Mouse (Mus musculus) kidney, postnatal 0 days (tissue): ENCODE measurements at regions not wholly inside any gene's neighbourhood (a gene's known extent, or its start where the extent isn't known, plus 50 kb on each side); places are given as distances from the start of the nearest gene placed in this dataset.

Source experiments
- ATAC-seq: fragments of 200-750 bp; cut with Nextera tagmentation; replicated peaks from 2 replicates; pipeline ENCODE4 v1.8.0; 2017; ENCODE audit warnings: low read depth, moderate number of reproducible peaks, moderate TSS enrichment, moderate library complexity; ENCODE audit not compliant: low FRiP score
- DNase-seq: peaks from one replicate; pipeline ENCODE4 v3.0.0-alpha.2; 2016; ENCODE audit warnings: low spot score
- H3K27ac ChIP-seq: fragments of 300-500 bp; sonication (generic); 2 replicates; pipeline ENCODE4 v1.5.1; 2014; ENCODE audit warnings: mild to moderate bottlenecking
- H3K27me3 ChIP-seq: fragments of 300-500 bp; sonication (generic); 2 replicates; pipeline ENCODE4 v1.6.1; 2014; ENCODE audit warnings: low read length, mixed read lengths; ENCODE audit not compliant: insufficient read depth
- H3K36me3 ChIP-seq: fragments of 300-500 bp; sonication (generic); 2 replicates; pipeline ENCODE4 v1.6.1; 2014; ENCODE audit warnings: low read length, mixed read lengths; ENCODE audit not compliant: insufficient read depth
- H3K4me1 ChIP-seq: fragments of 300-500 bp; sonication (generic); replicated peaks from 2 replicates; pipeline ENCODE4 v1.6.1; 2014; ENCODE audit warnings: antibody characterized with exemption, low read length, mixed read lengths; ENCODE audit not compliant: insufficient read depth
- H3K4me2 ChIP-seq: fragments of 300-500 bp; sonication (generic); 2 replicates; pipeline ENCODE4 v1.6.1; 2014; ENCODE audit warnings: mild to moderate bottlenecking, low read length, moderate library complexity, mixed read lengths
- H3K4me3 ChIP-seq: fragments of 300-500 bp; sonication (generic); replicated peaks from 2 replicates; pipeline ENCODE4 v1.5.1; 2014; ENCODE audit warnings: low read depth, low read length
- H3K9ac ChIP-seq: fragments of 300-500 bp; sonication (generic); 2 replicates; pipeline ENCODE4 v1.6.1; 2014; ENCODE audit warnings: low read depth, low read length
- H3K9me3 ChIP-seq: fragments of 300-500 bp; sonication (generic); replicated peaks from 2 replicates; pipeline ENCODE4 v1.6.1; 2016; ENCODE audit warnings: low read length, inconsistent platforms, mixed read lengths
- CTCF ChIP-seq: IDR thresholded peaks from 2 replicates; pipeline ENCODE4 v1.5.1; 2016; ENCODE audit warnings: antibody characterized with exemption, low read depth, mild to moderate bottlenecking, moderate library complexity
- WGBS: fragments of 180-500 bp; shearing (Covaris S2); extraction: QIAGEN DNeasy Blood & Tissue Kit; methylation state at CpG from one replicate; pipeline ENCODE4 v1.1.7; 2014; 5-methylcytosine and 5-hydroxymethylcytosine counted together

GRCm38 (mm10) chr16:64166676-64167407 is 302.9 kb upstream of the Epha3 start:
- Histone ChIP-seq H3K36me3 (no peaks in the 10 kb centered on the region), H3K9me3 (no peaks in the 10 kb centered on the region), H3K9ac (no peak overlapping the region), H3K4me1 (no peaks in the 10 kb centered on the region), H3K27ac (no peak overlapping the region), H3K4me3 (no peak overlapping the region), H3K4me2 (no peak overlapping the region), H3K27me3 (no peaks in the 10 kb centered on the region)
- 55% methylated on average over 8 of the region's 8 CpGs for WGBS
- ATAC-seq (no peak), DNase-seq (peak; percentile 58)
- TF ChIP-seq CTCF: no peak

- no peak for DNase-seq
- Histone ChIP-seq H3K4me3 (no peak overlapping the region), H3K36me3 (no peaks in the 10 kb centered on the region), H3K9me3 (no peaks in the 10 kb centered on the region), H3K27me3 (no peaks in the 10 kb centered on the region), H3K4me1 (no peaks in the 10 kb centered on the region), H3K9ac (no peak overlapping the region), H3K4me2 (no peak overlapping the region), H3K27ac (no peak overlapping the region)
- ATAC-seq: no peak
- WGBS: 65% methylated on average over 2 of the region's 2 CpGs
- no peak for TF ChIP-seq CTCF
These were observed 302.1 kb upstream of the Epha3 start for GRCm38 (mm10) chr16:64166036-64166435.

- H3K9me3 ChIP-seq: no peaks in the 10 kb centered on the region
- H3K4me3 ChIP-seq: no peak overlapping the region
- H3K9ac ChIP-seq: no peak overlapping the region
- H3K36me3 ChIP-seq: no peaks in the 10 kb centered on the region
- H3K4me2 ChIP-seq: no peak overlapping the region
- H3K27ac ChIP-seq: no peak overlapping the region
- DNase-seq (peak; percentile 14), ATAC-seq (no peak)
- H3K27me3 ChIP-seq: no peaks in the 10 kb centered on the region
- 0 out of 2 replicates have a peak, but pooled peaks cover 2% of the 10 kb centered on the region for H3K4me1 ChIP-seq
- TF ChIP-seq CTCF: no peak
- WGBS: 45% methylated on average over 14 of the region's 14 CpGs
These were observed 281.9 kb upstream of the Epha3 start for GRCm38 (mm10) chr16:64145687-64146535.
